Mouse (Mus musculus): ENCODE data around the gene Gapdhs. TPM values are rescaled to one million over a fixed set of nuclear protein-coding genes. Genes with fewer than 3 reads are reported as not detected.

The Gapdhs gene
- polyA plus RNA-seq, 1 experiment from 2014 or later = 1.1 TPM

DNA sequence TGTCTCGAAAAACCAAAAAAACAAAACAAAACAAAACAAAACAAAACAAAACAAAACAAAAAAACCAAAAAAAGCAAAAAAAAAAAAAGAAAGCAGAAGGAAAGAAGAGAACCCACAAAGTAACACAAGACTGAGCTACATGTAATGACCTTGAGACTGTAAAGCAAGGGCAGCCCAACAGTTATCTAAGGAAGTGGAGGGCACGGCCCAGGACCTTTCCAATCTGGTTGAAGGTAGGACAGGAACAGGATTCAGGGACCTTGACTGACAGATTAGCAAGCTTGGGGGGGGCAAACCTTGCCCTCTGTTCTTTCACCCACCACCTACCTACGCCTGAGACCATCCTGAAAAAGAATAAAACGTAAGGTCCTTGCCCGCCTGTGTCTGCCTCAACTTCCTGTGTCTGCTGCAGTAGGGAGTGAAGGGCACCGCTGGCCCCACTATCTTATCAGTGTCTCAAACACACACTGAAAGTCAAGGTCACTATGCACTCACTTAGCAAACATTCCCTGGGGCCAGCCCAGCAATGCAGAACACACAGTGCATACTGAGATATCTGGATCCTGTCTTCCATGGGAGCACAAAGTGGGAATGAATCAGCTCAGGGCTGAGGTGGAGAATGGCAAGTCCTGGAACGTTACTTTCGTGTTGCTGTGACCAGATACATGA lies 37.1 kb downstream of the Gapdhs start:
- H3K4me3 ChIP-seq = no peak overlapping the region
- no peaks in the 10 kb centered on the region for H3K4me1 ChIP-seq
- WGBS = 81% methylated on average over 8 of the region's 8 CpGs
- no peaks in the 10 kb centered on the region for H3K36me3 ChIP-seq
- H3K4me2 ChIP-seq (replicated peaks) = no peak overlapping the region
- H3K9me3 ChIP-seq = no peaks in the 10 kb centered on the region
- H3K27ac ChIP-seq (replicated peaks) = no peak overlapping the region
- H3K27me3 ChIP-seq = no peaks in the 10 kb centered on the region
- ATAC-seq (replicated peaks) = no peak
- H3K9ac ChIP-seq (replicated peaks) = no peak overlapping the region

DNA sequence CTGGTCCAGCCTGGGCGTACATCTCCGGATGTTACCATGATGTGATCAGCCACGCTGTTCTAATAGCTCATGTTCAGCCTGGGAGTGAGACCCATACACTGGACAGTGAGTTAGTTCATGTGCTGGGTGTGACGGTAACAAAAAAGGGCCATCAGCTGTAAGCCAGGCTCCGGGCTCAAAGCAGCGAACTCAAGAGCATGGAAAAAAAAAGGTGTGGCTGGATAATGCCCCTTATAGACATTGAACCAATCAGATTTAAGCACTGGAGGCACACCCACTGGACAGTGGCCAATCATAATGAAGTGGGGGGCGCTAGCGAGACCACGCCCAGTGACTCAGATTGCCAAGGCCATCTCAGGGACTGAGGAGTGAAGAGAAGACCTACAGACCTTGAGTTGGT lies 44.9 kb downstream of the Gapdhs start, which contains the start of gene 2200002J24Rik:
Gene 2200002J24Rik (plus strand): TSS at position 338 of the 400 bp plus-strand sequence.
- Histone ChIP-seq H3K4me3 (no peak within 1 kb of the TSS), H3K4me2 (replicated peaks) (no peak within 1 kb of the TSS), H3K27ac (replicated peaks) (no peak within 1 kb of the TSS), H3K9ac (replicated peaks) (no peak within 1 kb of the TSS), H3K36me3 (no peaks in the 10 kb centered on the region), H3K27me3 (no peaks in the 10 kb centered on the region), H3K4me1 (no peaks in the 10 kb centered on the region), H3K9me3 (no peaks in the 10 kb centered on the region)
- no peak for ATAC-seq (replicated peaks)
- WGBS = 47% methylated on average over 9 of the region's 9 CpGs

DNA sequence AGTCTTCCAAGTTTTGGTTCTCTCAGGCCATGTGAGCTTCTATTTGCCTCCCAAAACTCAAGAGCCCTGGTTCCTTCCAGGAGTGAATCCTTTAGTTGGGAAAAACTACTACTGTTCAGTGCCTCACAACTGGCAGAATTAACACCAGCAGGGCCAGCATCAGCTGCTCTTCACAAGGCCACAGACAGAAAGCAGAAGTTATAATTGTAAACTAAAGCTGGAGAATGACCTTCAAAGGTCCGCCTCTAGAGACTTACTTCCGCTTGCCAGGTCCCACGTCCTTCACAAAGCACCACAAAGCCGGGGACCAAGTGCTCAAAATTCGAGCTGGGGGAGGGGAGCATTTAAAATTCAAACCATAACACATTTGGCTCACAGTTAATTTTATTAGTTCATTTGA lies 45.4 kb downstream of the Gapdhs start:
- Histone ChIP-seq H3K27me3 (no peaks in the 10 kb centered on the region), H3K4me1 (no peaks in the 10 kb centered on the region), H3K36me3 (no peaks in the 10 kb centered on the region), H3K27ac (replicated peaks) (no peak overlapping the region), H3K9me3 (no peaks in the 10 kb centered on the region), H3K4me3 (no peak overlapping the region), H3K9ac (replicated peaks) (no peak overlapping the region), H3K4me2 (replicated peaks) (no peak overlapping the region)
- 71% methylated on average over 5 of the region's 5 CpGs for WGBS
- no peak for ATAC-seq (replicated peaks)

DNA sequence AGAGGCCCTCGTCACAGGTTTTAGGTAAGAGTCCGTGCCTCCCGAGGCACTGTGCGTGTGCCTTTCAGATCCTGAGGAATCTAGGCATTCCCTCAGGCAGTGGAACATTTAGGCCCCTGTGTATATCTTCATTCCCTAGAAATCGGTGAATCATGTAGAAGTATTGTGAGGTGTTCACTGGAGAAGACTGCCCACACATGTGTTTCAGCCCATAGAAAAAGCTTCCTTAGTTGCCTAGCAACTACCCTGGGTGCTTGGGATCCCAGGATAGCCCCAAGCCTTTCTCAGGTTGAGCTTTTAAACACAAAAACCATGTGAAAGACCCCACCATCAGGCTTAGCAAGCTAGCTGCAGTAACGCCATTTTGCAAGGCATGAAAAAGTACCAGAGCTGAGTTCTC lies 55.2 kb downstream of the Gapdhs start:
- ATAC-seq (replicated peaks) = no peak
- Histone ChIP-seq H3K4me1 (no peaks in the 10 kb centered on the region), H3K4me2 (replicated peaks) (no peak overlapping the region), H3K9me3 (no peaks in the 10 kb centered on the region), H3K27me3 (peaks cover 16% of the 10 kb centered on the region), H3K36me3 (no peaks in the 10 kb centered on the region), H3K9ac (replicated peaks) (no peak overlapping the region), H3K27ac (replicated peaks) (no peak overlapping the region), H3K4me3 (no peak overlapping the region)
- WGBS = 78% methylated on average over 6 of the region's 6 CpGs

DNA sequence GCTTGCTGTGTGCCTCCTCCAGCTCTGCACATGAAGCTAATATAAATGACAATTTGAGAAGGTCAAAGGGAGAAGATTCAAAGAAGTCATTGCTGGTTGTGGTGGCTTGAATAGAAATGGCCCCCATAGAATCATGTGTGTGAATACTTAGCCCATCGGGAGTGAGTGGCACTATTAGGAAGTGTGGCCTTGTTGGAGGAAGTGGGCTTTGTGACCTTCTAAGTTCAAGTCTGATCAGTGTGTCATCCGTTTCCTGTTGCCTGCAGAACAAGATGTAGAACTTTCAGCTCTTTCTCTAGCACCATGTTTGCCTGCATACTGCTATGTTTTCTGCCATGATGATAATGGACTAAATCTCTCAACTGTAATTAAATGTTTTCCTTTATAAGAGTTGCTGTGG lies 60.1 kb downstream of the Gapdhs start:
- Histone ChIP-seq H3K9me3 (no peaks in the 10 kb centered on the region), H3K4me1 (no peaks in the 10 kb centered on the region), H3K36me3 (no peaks in the 10 kb centered on the region), H3K9ac (replicated peaks) (no peak overlapping the region), H3K27ac (replicated peaks) (no peak overlapping the region), H3K27me3 (peaks cover 20% of the 10 kb centered on the region), H3K4me2 (replicated peaks) (no peak overlapping the region), H3K4me3 (no peak overlapping the region)
- ATAC-seq (replicated peaks) = no peak
- 79% methylated on average over 2 of the region's 2 CpGs for WGBS

DNA sequence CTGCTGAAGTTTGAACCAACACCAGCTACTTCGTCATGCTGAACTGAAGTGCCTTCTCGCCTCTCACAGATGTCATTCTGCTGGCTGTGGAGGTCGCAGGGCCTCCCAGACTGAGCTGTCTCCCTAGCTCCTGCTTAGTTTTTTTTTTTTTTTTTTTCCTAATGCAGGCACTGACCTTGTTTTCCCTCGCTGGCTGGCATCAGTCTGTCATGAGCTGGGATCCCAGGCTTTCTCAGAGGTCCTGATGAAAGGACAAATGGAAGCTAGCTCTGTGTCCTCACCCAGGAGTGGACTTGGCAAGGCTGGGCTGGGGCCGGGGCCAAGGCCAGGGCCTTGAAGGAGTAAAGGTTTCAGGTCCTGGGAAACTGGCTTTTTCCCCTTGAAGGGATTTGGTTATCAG lies 61.6 kb downstream of the Gapdhs start:
- Histone ChIP-seq H3K27me3 (peaks cover 7% of the 10 kb centered on the region), H3K9me3 (no peaks in the 10 kb centered on the region), H3K9ac (replicated peaks) (no peak overlapping the region), H3K4me2 (replicated peaks) (no peak overlapping the region), H3K4me1 (no peaks in the 10 kb centered on the region), H3K4me3 (no peak overlapping the region), H3K36me3 (no peaks in the 10 kb centered on the region), H3K27ac (replicated peaks) (no peak overlapping the region)
- 73% methylated on average over 5 of the region's 5 CpGs for WGBS
- ATAC-seq (replicated peaks) = no peak

Other genes starting within 250 kb of the Gapdhs start
- 115 and 121 TPM in 2 replicates for gene Arhgap33, start 208.6 kb downstream of the Gapdhs start, polyA plus RNA-seq (2015; fragmentation: Nextera tagmentation; extraction: Ambion mirVana)
- gene Hspb6, start 191.5 kb downstream of the Gapdhs start, polyA plus RNA-seq (2015; fragmentation: Nextera tagmentation; extraction: Ambion mirVana) = 9.3 and 10.4 TPM in 2 replicates
- gene Proser3, start 191.4 kb downstream of the Gapdhs start, polyA plus RNA-seq (2015; fragmentation: Nextera tagmentation; extraction: Ambion mirVana) = 12.3 and 13.9 TPM in 2 replicates
- gene Lin37, start 183.8 kb downstream of the Gapdhs start, polyA plus RNA-seq (2015; fragmentation: Nextera tagmentation; extraction: Ambion mirVana) = 58.9 and 63.3 TPM in 2 replicates
- 118 and 122 TPM in 2 replicates for gene U2af1l4, start 180.4 kb downstream of the Gapdhs start, polyA plus RNA-seq (2015; fragmentation: Nextera tagmentation; extraction: Ambion mirVana)
- 21.7 and 22.7 TPM in 2 replicates for gene Gm49396, start 180.3 kb downstream of the Gapdhs start, polyA plus RNA-seq (2015; fragmentation: Nextera tagmentation; extraction: Ambion mirVana)
- 131 and 138 TPM in 2 replicates for gene Psenen, start 180.1 kb downstream of the Gapdhs start, polyA plus RNA-seq (2015; fragmentation: Nextera tagmentation; extraction: Ambion mirVana)
- gene Igflr1, start 178.3 kb downstream of the Gapdhs start, polyA plus RNA-seq (2015; fragmentation: Nextera tagmentation; extraction: Ambion mirVana) = 6.3 and 6.6 TPM in 2 replicates
- gene Kmt2b, start 155.0 kb downstream of the Gapdhs start, polyA plus RNA-seq (2015; fragmentation: Nextera tagmentation; extraction: Ambion mirVana) = 10.4 and 12.0 TPM in 2 replicates
- gene Zbtb32, start 144.8 kb downstream of the Gapdhs start, polyA plus RNA-seq (2015; fragmentation: Nextera tagmentation; extraction: Ambion mirVana) = 0.33 and 0.50 TPM in 2 replicates
- 0.11 and 0.47 TPM in 2 replicates for gene Upk1a, start 130.8 kb downstream of the Gapdhs start, polyA plus RNA-seq (2015; fragmentation: Nextera tagmentation; extraction: Ambion mirVana)
- 899 and 915 TPM in 2 replicates for gene Cox6b1, start 117.5 kb downstream of the Gapdhs start, polyA plus RNA-seq (2015; fragmentation: Nextera tagmentation; extraction: Ambion mirVana)
- not detected in 2 replicates for gene Etv2, start 107.8 kb downstream of the Gapdhs start, polyA plus RNA-seq (2015; fragmentation: Nextera tagmentation; extraction: Ambion mirVana)
- 167 and 169 TPM in 2 replicates for gene Rbm42, start 93.4 kb downstream of the Gapdhs start, polyA plus RNA-seq (2015; fragmentation: Nextera tagmentation; extraction: Ambion mirVana)
- 36.2 and 38.3 TPM in 2 replicates for gene Haus5, start 78.7 kb downstream of the Gapdhs start, polyA plus RNA-seq (2015; fragmentation: Nextera tagmentation; extraction: Ambion mirVana)
- not detected in 2 replicates for gene Pmis2, start 72.1 kb downstream of the Gapdhs start, polyA plus RNA-seq (2015; fragmentation: Nextera tagmentation; extraction: Ambion mirVana)
- not detected in 2 replicates for gene 2200002J24Rik, start 44.8 kb downstream of the Gapdhs start, polyA plus RNA-seq (2015; fragmentation: Nextera tagmentation; extraction: Ambion mirVana)
- gene Atp4a, start 31.5 kb downstream of the Gapdhs start, polyA plus RNA-seq (2015; fragmentation: Nextera tagmentation; extraction: Ambion mirVana) = 1.1 and 1.9 TPM in 2 replicates
- gene Tmem147, start 14.1 kb downstream of the Gapdhs start, polyA plus RNA-seq (2015; fragmentation: Nextera tagmentation; extraction: Ambion mirVana) = 197 and 199 TPM in 2 replicates
- gene Sbsn, start 7.8 kb upstream of the Gapdhs start, polyA plus RNA-seq (2015; fragmentation: Nextera tagmentation; extraction: Ambion mirVana) = 1.6 and 2.0 TPM in 2 replicates
- gene Dmkn, start 20.1 kb upstream of the Gapdhs start, polyA plus RNA-seq (2015; fragmentation: Nextera tagmentation; extraction: Ambion mirVana) = 0.26 and 0.74 TPM in 2 replicates
- 1.3 TPM in 1 of 2 replicates, not detected in the other for gene Krtdap, start 44.2 kb upstream of the Gapdhs start, polyA plus RNA-seq (2015; fragmentation: Nextera tagmentation; extraction: Ambion mirVana)
- gene Ffar2, start 80.1 kb upstream of the Gapdhs start, polyA plus RNA-seq (2015; fragmentation: Nextera tagmentation; extraction: Ambion mirVana) = 0.17 and 0.24 TPM in 2 replicates
- gene Ffar3, start 112.5 kb upstream of the Gapdhs start, polyA plus RNA-seq (2015; fragmentation: Nextera tagmentation; extraction: Ambion mirVana) = not detected in 2 replicates
- not detected in 2 replicates for gene Ffar1, start 117.9 kb upstream of the Gapdhs start, polyA plus RNA-seq (2015; fragmentation: Nextera tagmentation; extraction: Ambion mirVana)
- not detected in 2 replicates for gene Cd22, start 136.7 kb upstream of the Gapdhs start, polyA plus RNA-seq (2015; fragmentation: Nextera tagmentation; extraction: Ambion mirVana)
- 0.77 and 1.0 TPM in 2 replicates for gene Mag, start 171.2 kb upstream of the Gapdhs start, polyA plus RNA-seq (2015; fragmentation: Nextera tagmentation; extraction: Ambion mirVana)
- gene Hamp2, start 181.0 kb upstream of the Gapdhs start, polyA plus RNA-seq (2015; fragmentation: Nextera tagmentation; extraction: Ambion mirVana) = not detected in 2 replicates
- not detected in 2 replicates for gene Hamp, start 200.4 kb upstream of the Gapdhs start, polyA plus RNA-seq (2015; fragmentation: Nextera tagmentation; extraction: Ambion mirVana)
- gene Usf2, start 213.1 kb upstream of the Gapdhs start, polyA plus RNA-seq (2015; fragmentation: Nextera tagmentation; extraction: Ambion mirVana) = 24.8 and 28.9 TPM in 2 replicates
- 16.0 and 20.0 TPM in 2 replicates for gene Lsr, start 229.8 kb upstream of the Gapdhs start, polyA plus RNA-seq (2015; fragmentation: Nextera tagmentation; extraction: Ambion mirVana)
- gene Fam187b, start 230.1 kb upstream of the Gapdhs start, polyA plus RNA-seq (2015; fragmentation: Nextera tagmentation; extraction: Ambion mirVana) = 0.34 and 0.62 TPM in 2 replicates